Mouse (Mus musculus): ENCODE measurements at regions not wholly inside any gene's neighbourhood (a gene's known extent, or its start where the extent isn't known, plus 50 kb on each side); places are given as distances from the start of the nearest gene placed in this dataset.

GRCm38 (mm10) chr17:49182485-49182884 is 245.7 kb upstream of the Mocs1 start:
- Histone ChIP-seq H3K27ac (ENCODE audit: insufficient read depth, low read length) (no peak overlapping the region), H3K4me3 (ENCODE audit: insufficient read depth, low read length) (no peak overlapping the region), H3K4me1 (ENCODE audit: control insufficient read depth, insufficient read depth, low read length) (peaks cover 8% of the 10 kb centered on the region)
- TF ChIP-seq CTCF (IDR thresholded peaks at IDR 0.05; ENCODE audit: extremely low read depth, insufficient read depth, low read length) (peak; percentile 78), POLR2A (IDR thresholded peaks at IDR 0.05; ENCODE audit: extremely low read depth, insufficient read depth, low read length) (no peak)

- no peak overlapping the region for H3K4me3 ChIP-seq (ENCODE audit: insufficient read depth, low read length)
- no peak for TF ChIP-seq CTCF (IDR thresholded peaks at IDR 0.05; ENCODE audit: extremely low read depth, insufficient read depth, low read length)
- TF ChIP-seq POLR2A (IDR thresholded peaks at IDR 0.05; ENCODE audit: extremely low read depth, insufficient read depth, low read length): no peak
- H3K4me1 ChIP-seq (ENCODE audit: control insufficient read depth, insufficient read depth, low read length): peaks cover 8% of the 10 kb centered on the region
These were observed 244.2 kb upstream of the Mocs1 start for GRCm38 (mm10) chr17:49183917-49184316.

GRCm38 (mm10) chr17:49185052-49185612 is 243.0 kb upstream of the Mocs1 start:
- TF ChIP-seq POLR2A (IDR thresholded peaks at IDR 0.05; ENCODE audit: extremely low read depth, insufficient read depth, low read length) (no peak), CTCF (IDR thresholded peaks at IDR 0.05; ENCODE audit: extremely low read depth, insufficient read depth, low read length) (no peak)
- Histone ChIP-seq H3K4me3 (ENCODE audit: insufficient read depth, low read length) (no peak overlapping the region), H3K27ac (ENCODE audit: insufficient read depth, low read length) (no peak overlapping the region), H3K4me1 (ENCODE audit: control insufficient read depth, insufficient read depth, low read length) (peaks cover 5% of the 10 kb centered on the region)

More at GRCm38 (mm10) chr17:49183917-49184316, 244.2 kb upstream of the Mocs1 start:
- H3K27ac ChIP-seq (ENCODE audit: insufficient read depth, low read length): no peak overlapping the region

- TF ChIP-seq CTCF (IDR thresholded peaks at IDR 0.05; ENCODE audit: extremely low read depth, insufficient read depth, low read length): peak; percentile 83
- TF ChIP-seq POLR2A (IDR thresholded peaks at IDR 0.05; ENCODE audit: extremely low read depth, insufficient read depth, low read length): no peak
- H3K4me1 ChIP-seq (ENCODE audit: control insufficient read depth, insufficient read depth, low read length): no peaks in the 10 kb centered on the region
- no peak overlapping the region for H3K27ac ChIP-seq (ENCODE audit: insufficient read depth, low read length)
- H3K4me3 ChIP-seq (ENCODE audit: insufficient read depth, low read length): no peak overlapping the region
These were observed 238.4 kb upstream of the Mocs1 start for GRCm38 (mm10) chr17:49189765-49190164.

- no peak overlapping the region for H3K27ac ChIP-seq (ENCODE audit: insufficient read depth, low read length)
- TF ChIP-seq CTCF (IDR thresholded peaks at IDR 0.05; ENCODE audit: extremely low read depth, insufficient read depth, low read length): no peak
- no peak for TF ChIP-seq POLR2A (IDR thresholded peaks at IDR 0.05; ENCODE audit: extremely low read depth, insufficient read depth, low read length)
- H3K4me3 ChIP-seq (ENCODE audit: insufficient read depth, low read length): no peak overlapping the region
- H3K4me1 ChIP-seq (ENCODE audit: control insufficient read depth, insufficient read depth, low read length): no peaks in the 10 kb centered on the region
These were observed 237.8 kb upstream of the Mocs1 start for GRCm38 (mm10) chr17:49190337-49190736.

GRCm38 (mm10) chr17:49196046-49196684 is 232.0 kb upstream of the Mocs1 start:
- TF ChIP-seq POLR2A (IDR thresholded peaks at IDR 0.05; ENCODE audit: extremely low read depth, insufficient read depth, low read length): no peak
- no peak for TF ChIP-seq CTCF (IDR thresholded peaks at IDR 0.05; ENCODE audit: extremely low read depth, insufficient read depth, low read length)
- H3K4me3 ChIP-seq (ENCODE audit: insufficient read depth, low read length): no peak overlapping the region
- no peak overlapping the region for H3K27ac ChIP-seq (ENCODE audit: insufficient read depth, low read length)
- no peaks in the 10 kb centered on the region for H3K4me1 ChIP-seq (ENCODE audit: control insufficient read depth, insufficient read depth, low read length)

- Histone ChIP-seq H3K4me1 (ENCODE audit: control insufficient read depth, insufficient read depth, low read length) (no peaks in the 10 kb centered on the region), H3K4me3 (ENCODE audit: insufficient read depth, low read length) (no peak overlapping the region), H3K27ac (ENCODE audit: insufficient read depth, low read length) (no peak overlapping the region)
- TF ChIP-seq CTCF (IDR thresholded peaks at IDR 0.05; ENCODE audit: extremely low read depth, insufficient read depth, low read length) (no peak), POLR2A (IDR thresholded peaks at IDR 0.05; ENCODE audit: extremely low read depth, insufficient read depth, low read length) (no peak)
These were observed 226.7 kb upstream of the Mocs1 start for GRCm38 (mm10) chr17:49201495-49201894.

- Histone ChIP-seq H3K4me1 (ENCODE audit: control insufficient read depth, insufficient read depth, low read length) (no peaks in the 10 kb centered on the region), H3K4me3 (ENCODE audit: insufficient read depth, low read length) (no peak overlapping the region), H3K27ac (ENCODE audit: insufficient read depth, low read length) (no peak overlapping the region)
- TF ChIP-seq CTCF (IDR thresholded peaks at IDR 0.05; ENCODE audit: extremely low read depth, insufficient read depth, low read length) (no peak), POLR2A (IDR thresholded peaks at IDR 0.05; ENCODE audit: extremely low read depth, insufficient read depth, low read length) (no peak)
These were observed 223.1 kb upstream of the Mocs1 start for GRCm38 (mm10) chr17:49205095-49205494.

- TF ChIP-seq CTCF (IDR thresholded peaks at IDR 0.05; ENCODE audit: extremely low read depth, insufficient read depth, low read length) (no peak), POLR2A (IDR thresholded peaks at IDR 0.05; ENCODE audit: extremely low read depth, insufficient read depth, low read length) (no peak)
- Histone ChIP-seq H3K4me3 (ENCODE audit: insufficient read depth, low read length) (no peak overlapping the region), H3K27ac (ENCODE audit: insufficient read depth, low read length) (no peak overlapping the region), H3K4me1 (ENCODE audit: control insufficient read depth, insufficient read depth, low read length) (no peaks in the 10 kb centered on the region)
These were observed 222.6 kb upstream of the Mocs1 start for GRCm38 (mm10) chr17:49205564-49205963.

- Histone ChIP-seq H3K4me3 (ENCODE audit: insufficient read depth, low read length) (no peak overlapping the region), H3K4me1 (ENCODE audit: control insufficient read depth, insufficient read depth, low read length) (no peaks in the 10 kb centered on the region), H3K27ac (ENCODE audit: insufficient read depth, low read length) (no peak overlapping the region)
- TF ChIP-seq POLR2A (IDR thresholded peaks at IDR 0.05; ENCODE audit: extremely low read depth, insufficient read depth, low read length): no peak
- peak; percentile 28 for TF ChIP-seq CTCF (IDR thresholded peaks at IDR 0.05; ENCODE audit: extremely low read depth, insufficient read depth, low read length)
These were observed 221.5 kb upstream of the Mocs1 start for GRCm38 (mm10) chr17:49206708-49207107.
